Mouse (Mus musculus) adrenal gland, adult (tissue): Measurements from ENCODE around the gene 4930524N10Rik.

ENCODE experiments used
- DNase-seq, 2 experiments: peaks; one replicate each; pipeline ENCODE4 v3.0.0; 2022 to 2023; ENCODE audit warnings: low spot score in 1 of 2; ENCODE audit not compliant: inconsistent age in 2 of 2

Gene 4930524N10Rik

GRCm38 (mm10) chrX:154343292-154343691, at the start of gene 4930524N10Rik:
Gene 4930524N10Rik (minus strand): TSS chrX:154343392.
- no peak for DNase-seq

- no peak for DNase-seq
Observed at GRCm38 (mm10) chrX:154350042-154350441, 6.8 kb upstream of the 4930524N10Rik start.

- no peak for DNase-seq
Observed at GRCm38 (mm10) chrX:154349302-154350041, 6.3 kb upstream of the 4930524N10Rik start.

- DNase-seq: no peak
Observed at GRCm38 (mm10) chrX:154347933-154348332, 4.7 kb upstream of the 4930524N10Rik start.
